Mouse (Mus musculus) olfactory bulb, adult 2 months (tissue): ENCODE data around the gene Nmrk1.

Experiments used
- CTCF ChIP-seq: fragments of 200-500 bp; IDR thresholded peaks from 2 replicates; pipeline ENCODE4 v1.5.1; 2012; ENCODE audit warnings: low read depth, mild to moderate bottlenecking, low read length, moderate library complexity; ENCODE audit not compliant: insufficient read depth
- POLR2A ChIP-seq: fragments of 200-500 bp; IDR thresholded peaks from 2 replicates; pipeline ENCODE4 v1.6.1; 2012; ENCODE audit warnings: mild to moderate bottlenecking, low read depth, low read length, moderate library complexity; ENCODE audit not compliant: insufficient read depth

DNA sequence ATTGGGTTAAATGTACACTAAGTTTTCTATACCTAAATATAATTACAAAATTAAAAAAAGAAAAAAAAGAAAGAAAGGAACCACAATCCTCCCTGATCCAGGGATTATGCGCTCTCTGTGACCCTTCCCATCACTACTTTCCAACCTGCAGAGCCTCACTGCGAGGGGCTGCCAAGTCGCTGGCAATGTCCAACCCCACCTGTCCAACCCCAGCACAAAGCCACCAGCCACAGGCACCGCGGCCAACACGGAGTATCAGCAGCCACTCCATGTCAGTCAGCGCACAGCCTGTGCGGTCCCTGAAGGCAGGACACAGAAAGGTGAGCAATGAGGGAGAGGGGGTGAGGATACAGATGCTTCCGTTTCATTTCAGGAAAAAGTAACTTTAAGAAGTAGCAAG is 49.5 kb upstream of the Nmrk1 start:
- TF ChIP-seq CTCF = no peak
- TF ChIP-seq POLR2A = no peak
